Mouse (Mus musculus) c-Kit-positive CD71-positive TER-119-positive erythroid progenitor cells, embryonic 14.5 days (primary cell): ENCODE measurements around the gene Rock2.

Experiments used
- DNase-seq: peaks from one replicate; pipeline ENCODE4 v3.0.0-alpha.2; 2013; ENCODE audit warnings: low spot score

Rock2 gene

DNA sequence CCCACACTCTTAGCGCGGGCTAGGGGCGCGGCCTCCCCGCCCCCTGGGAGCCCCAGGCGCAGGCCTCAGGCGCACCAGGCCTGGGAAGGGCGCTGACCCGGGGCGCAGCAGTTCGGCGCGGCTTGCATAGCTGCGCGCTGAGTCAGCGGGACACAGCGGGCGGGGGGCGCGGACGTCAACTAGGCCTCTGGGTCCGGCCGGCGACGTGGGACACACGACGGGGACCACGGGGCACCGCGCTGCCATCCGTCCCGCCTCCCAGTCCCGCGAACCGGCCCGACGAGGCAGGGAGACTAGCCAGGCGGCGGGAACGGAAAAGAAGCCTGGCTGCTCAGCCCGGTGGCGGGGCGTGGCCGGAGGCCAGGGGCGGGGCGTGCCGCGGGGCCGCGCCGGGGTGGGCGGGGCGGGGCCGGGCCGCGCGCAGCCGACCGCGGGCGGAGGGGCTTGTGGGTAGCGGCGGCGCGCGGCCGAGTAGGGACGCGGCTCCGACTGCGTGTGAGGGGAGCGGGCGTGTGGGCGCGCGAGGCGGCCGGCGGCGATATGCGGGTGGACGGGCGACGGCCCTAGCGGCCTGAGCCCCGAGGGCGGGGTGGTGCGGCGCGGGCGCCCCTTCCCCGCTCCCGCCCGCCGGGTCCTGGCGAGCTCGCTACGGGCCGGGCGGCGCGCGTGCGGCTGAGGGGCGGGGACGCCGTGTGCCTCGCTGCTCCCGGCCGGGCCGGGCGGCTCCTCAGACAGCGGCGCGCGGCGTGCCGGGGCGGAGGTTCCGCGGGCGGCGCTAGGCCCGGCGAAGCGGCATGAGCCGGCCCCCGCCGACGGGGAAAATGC, at the start of gene Rock2:
Rock2 (plus strand) TSS at position 500 of the 825 bp plus-strand sequence.
- peak; percentile 76 for DNase-seq

DNA sequence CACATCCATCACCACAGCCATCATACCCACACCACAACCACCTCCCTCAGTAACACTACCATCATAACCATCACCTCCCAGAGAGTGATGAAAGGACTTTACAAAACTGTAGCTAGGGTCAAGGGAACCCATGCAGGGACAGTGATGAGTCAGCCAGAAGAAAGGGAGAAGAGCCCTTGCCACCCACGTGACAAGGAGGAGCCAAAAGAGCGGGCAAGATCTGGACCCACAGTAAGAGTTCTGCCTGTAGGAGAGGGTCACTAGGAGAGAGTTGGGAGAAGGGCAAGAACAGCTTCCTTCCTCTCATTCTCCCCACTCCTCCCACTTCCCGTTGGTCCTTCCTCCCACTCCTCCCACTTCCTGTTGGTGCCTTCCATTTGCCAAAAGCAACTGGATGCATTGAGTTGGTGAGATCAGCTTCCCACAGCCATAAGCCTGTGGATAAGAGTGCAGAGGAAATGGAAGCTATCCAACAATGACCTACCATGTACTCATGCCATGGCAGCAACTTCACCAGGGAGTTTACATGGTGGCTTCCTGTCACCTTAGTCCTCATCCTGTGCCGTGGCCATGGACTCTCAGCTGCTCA, 47.4 kb upstream of the Rock2 start:
- no peak for DNase-seq

GRCm38 (mm10) chr12:16848501-16848900, 46.2 kb upstream of the Rock2 start:
- DNase-seq = no peak

GRCm38 (mm10) chr12:16849821-16850220, 44.9 kb upstream of the Rock2 start:
- DNase-seq = no peak

GRCm38 (mm10) chr12:16850431-16851375, 44.0 kb upstream of the Rock2 start:
- DNase-seq = no peak

- DNase-seq = no peak
Observed at GRCm38 (mm10) chr12:16853431-16854165, 41.1 kb upstream of the Rock2 start.

DNA sequence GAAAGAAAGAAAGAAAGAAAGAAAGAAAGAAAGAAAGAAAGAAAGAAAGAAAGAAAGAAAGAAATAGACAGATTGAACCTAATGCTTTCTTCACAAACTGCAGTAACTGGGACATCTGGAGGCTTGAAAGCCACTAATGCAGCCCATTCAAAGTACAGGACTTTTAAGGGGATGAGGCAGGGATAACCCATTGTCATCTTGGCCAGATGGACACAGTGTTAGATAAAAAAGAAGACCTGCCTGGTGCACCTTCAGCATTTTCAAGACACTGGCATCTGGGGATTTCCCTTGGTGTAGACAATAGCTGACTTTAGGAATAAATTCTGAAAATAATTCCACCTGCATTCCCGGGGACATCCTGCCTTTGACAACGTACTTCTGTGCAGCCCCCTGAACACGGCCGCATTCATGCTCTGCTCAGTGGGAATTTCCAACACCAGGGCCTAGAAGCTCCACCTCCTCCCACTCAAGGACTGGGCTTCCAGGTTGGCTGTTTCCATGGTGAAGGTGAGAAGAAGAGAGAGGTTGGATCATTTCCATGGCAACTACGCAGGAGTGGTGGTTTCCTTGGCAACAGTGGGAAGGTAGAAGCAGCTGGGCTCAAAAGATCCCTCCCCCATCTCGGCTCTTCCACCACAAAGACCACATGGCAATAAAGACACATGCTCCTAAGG, 38.9 kb upstream of the Rock2 start:
- no peak for DNase-seq

- no peak for DNase-seq
Observed at GRCm38 (mm10) chr12:16856306-16856679, 38.4 kb upstream of the Rock2 start.

GRCm38 (mm10) chr12:16858081-16858480, 36.6 kb upstream of the Rock2 start:
- DNase-seq = no peak

- no peak for DNase-seq
Observed at GRCm38 (mm10) chr12:16859781-16860180, 34.9 kb upstream of the Rock2 start.

DNA sequence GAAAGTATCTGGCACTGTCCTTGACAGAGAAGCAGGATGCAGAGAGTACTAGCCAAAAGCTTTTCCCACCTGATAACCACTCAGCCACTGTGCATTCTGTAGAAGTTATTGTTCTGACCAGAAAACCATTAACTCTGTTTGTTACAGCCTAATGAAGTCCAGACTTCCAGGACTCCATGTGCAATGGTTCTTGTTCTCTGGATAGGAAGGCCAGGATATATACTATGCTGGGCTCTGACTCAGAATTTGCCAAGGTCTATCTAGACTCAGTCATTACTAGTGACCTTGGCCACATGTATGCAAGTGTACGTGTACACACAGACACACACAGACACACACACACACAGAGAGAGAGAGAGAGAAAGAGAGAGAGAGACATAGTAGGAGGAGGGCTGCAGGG, 34.2 kb upstream of the Rock2 start:
- DNase-seq = no peak

- DNase-seq = no peak
Observed at GRCm38 (mm10) chr12:16860961-16861360, 33.7 kb upstream of the Rock2 start.

DNA sequence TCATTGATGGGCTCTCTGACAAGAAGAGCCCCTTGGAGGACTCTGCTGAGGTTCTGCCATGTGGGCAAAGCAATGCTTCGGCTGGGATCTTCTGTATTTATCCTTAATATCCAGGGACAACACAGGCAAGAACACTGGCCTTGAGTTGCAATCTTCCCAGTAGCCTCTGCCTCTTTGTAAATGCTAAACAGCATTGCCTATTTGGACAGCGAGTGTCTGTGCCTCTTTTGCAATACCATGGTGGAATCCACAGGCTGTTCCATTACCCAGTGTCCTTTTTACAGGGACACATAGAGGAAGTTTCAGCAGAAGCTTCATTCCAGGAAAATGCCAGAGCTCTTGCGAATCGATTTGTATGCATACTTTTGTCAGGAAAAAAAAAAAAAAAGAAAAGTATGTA, 30.2 kb upstream of the Rock2 start:
- no peak for DNase-seq

DNA sequence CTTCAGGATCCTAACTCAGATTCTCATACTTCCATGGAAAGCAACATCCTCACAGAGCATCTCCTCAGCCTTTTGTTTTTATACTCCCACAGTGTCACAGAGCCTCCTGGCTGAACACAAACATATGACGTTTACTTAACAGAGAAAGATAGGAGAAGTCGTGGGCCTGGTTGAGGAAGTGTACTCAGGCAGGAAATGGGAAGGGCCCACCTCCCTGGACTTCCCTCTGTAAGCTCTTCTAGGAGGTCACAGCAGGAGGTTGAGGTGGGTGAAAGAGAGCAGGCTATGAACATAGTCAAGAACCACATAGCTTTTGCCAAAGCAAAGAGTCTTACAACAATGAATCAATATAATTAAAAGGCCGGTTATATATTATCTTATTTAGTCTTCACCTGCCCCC, 28.8 kb upstream of the Rock2 start:
- no peak for DNase-seq

DNA sequence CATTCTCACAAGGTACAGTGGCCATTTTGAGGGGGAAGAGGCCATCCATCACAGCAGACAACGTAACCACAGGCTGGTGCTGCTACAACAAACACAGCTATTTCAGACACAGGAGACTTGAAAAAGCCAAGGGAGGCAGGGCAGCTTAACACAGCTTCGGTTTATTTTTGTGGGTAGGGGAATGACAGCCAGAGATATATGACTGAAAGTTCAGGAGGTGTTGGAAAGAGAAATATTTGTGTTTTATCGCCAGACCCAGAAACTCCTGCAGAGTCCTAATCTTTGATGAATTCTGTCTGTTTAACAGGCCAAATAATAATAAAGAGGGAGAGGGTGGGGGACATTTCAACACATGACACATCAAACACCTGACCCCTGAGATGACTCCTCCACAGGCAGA, 28.2 kb upstream of the Rock2 start:
- DNase-seq = no peak

GRCm38 (mm10) chr12:16867306-16867705, 27.4 kb upstream of the Rock2 start:
- no peak for DNase-seq

DNA sequence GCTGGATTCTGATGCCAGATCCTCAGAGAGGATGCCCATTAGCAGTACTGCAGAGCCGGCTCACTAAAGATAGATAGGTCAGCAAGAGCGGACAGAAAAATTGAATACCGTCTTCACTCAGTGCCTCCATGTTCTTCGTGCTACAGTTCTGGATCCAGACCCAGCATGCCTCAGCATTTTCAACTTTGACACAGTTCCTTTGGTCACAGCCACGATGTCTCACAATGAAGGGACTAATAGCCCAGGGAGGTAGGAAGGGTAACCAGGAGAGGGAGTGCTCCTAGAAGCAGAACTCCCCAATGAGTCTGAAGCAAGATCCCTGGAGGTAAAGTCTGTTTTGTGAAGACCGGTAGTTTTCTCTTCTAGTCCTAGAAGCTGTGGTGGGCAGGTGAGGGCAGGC, 26.1 kb upstream of the Rock2 start:
- no peak for DNase-seq

GRCm38 (mm10) chr12:16869091-16869778, 25.5 kb upstream of the Rock2 start:
- DNase-seq = no peak

GRCm38 (mm10) chr12:16869870-16870404, 24.8 kb upstream of the Rock2 start:
- no peak for DNase-seq

DNA sequence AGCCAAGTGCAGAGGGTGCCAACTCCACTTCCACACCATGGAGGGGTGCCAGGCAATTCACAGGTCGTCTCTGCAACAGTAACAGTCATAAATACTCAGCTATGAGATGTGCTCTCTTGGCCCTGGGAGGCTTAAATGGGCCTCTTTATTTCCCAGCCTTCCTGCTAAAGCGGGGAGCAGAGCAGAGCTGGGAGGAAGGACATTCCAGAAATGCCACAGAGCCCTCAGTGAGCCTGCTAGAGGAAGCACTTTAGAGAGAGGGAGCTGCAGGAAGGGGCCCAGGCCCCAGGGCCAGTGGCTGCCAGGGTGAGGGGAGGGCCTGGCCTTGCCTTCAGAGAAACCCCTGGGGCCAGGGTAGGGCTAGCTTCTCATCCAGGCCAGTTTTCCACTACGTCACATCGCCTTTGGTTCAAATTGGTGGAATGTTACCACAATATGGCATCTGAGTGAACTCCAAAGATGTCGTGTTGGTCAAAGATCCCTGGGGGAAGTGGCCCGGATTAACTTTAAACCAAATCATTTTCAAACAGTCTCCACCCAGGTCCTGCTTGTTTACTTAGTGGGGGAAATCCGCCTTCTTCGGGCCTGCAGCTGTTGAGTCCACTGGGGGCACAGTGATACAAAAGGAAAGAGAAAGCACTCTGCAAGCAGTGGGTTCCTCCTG, 24.2 kb upstream of the Rock2 start:
- DNase-seq = no peak
